Mouse (Mus musculus) MEL-GATA-1-ER (cell line): ENCODE results near the gene Mrgprf.

Source experiments
- DNase-seq: peaks from one replicate; pipeline ENCODE4 v3.0.0-alpha.2; 2012; ENCODE audit warnings: low read depth; ENCODE audit errors: extremely low read depth

The Mrgprf gene

DNA sequence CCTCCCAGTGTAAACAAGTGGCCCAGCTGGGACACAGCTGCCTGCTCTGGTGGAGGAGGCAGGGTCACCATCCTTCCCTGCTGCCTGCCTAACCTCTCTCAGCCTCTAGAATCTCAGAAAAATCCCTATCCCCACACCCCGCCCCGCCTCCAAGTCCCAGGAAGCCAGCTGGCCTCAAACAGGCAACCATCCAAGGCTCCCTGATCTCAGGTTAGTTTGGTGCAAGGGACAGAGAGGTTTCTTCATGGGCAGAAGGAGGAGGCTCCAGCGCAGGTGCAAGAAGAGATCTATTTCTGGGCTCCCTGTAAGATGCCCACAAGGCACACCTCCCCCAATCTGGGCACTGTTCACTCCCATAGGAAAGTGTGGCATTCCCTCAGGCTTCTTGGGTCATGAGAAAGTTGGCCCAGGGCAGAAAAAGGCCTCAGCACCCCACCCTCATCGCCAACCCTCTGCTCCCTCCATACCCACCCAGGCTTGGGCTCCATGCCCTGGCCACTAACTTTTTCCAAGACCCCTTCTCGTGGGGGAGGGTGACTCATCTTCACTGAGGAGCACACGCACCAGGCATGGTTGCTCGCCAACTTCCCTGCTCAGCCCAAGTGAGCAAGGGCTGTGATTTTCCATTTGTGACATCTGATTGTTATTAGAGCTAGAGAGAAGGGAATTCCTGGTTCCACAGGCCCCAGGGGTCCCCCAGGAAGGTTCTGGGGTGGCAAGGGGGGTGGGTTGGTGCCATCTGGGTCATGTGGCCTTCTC lies 887 bp upstream of the Mrgprf start:
- no peak for DNase-seq

DNA sequence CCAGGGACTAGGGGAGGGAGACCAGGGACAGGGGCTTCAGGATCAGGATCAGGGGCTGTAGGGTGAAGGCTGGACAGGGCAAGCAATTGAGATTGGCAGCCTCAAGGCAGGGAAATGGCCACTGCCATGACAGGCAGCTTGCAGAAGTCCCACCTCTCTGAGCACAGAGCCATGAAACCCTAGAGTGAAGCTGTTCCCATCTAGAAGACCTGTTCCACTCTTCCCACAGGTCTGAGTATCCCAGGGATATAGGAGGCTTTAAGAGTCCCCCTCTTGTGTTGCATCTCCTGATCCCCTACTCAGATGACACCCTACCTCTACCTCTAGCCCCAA lies 346 bp downstream of the Mrgprf start:
- DNase-seq, result no peak

DNA sequence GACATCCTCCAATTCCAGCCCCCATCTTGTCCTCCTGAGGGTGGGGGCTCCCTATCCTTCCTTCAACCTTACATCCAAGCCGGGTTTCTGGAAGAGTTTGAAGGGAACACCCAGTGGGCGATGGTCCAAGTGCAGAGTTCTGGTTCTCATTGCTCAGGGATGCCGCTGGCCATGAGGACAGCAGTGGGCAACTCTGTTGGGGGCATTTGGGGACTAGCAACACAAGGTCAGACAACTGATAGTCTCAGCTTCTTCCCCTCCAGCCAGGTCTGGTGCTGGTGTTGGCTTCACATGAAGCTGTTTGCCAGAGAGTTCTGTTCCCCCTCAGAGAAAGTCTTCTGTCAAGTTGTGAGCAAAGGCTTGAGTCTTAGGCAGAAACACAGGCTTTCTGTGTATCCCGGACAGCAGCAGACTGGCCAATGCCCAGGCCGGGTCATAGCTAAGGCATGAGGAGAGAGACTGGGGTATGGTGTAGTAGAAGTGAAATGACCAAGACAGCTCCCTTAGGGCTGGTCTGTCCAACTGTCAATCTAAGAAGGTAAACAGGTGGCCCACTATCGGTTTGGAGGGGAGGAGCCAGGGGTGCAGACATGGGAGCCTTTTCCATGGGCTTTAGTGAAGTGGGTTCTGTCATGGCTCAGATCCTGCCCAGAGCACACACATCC lies 845 bp downstream of the Mrgprf start:
- no peak for DNase-seq

DNA sequence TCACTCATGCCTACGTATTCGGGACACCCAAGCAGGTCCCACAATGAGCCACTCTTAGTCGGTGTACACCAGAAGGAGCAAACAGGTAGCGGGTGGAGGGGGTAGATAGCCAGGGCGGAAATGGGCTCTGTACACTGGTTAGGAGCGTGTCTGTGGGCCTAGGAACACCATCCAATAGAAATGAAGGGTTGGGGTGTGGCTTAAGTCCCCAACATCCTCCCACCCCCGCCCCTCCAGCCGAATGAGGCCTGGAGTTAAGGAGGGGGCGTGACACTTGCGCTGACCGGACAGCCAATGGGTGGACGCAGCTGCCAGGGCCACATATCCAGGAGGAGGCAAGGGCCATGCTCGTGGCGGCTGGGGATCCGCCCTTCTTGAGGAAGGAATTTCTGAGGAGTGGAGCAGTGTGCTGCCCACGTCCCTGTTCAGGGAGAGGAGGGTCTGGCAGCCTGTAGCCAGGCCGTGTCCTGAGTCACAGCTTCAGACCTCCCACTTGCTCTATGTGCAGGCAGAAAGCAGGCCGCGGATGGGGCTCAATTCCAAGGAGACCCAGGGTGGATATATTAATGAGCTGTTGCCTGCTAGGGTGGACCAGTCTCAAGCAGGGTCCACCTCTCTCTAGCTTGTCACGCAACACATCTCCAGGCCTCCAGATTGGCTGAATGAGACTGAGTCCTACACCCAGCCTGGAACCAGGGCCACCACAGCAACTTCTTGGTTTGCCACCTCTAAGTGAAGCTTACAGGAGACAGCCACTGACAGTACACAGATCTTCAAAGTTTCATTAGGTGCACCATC lies 2.1 kb downstream of the Mrgprf start:
- no peak for DNase-seq

DNA sequence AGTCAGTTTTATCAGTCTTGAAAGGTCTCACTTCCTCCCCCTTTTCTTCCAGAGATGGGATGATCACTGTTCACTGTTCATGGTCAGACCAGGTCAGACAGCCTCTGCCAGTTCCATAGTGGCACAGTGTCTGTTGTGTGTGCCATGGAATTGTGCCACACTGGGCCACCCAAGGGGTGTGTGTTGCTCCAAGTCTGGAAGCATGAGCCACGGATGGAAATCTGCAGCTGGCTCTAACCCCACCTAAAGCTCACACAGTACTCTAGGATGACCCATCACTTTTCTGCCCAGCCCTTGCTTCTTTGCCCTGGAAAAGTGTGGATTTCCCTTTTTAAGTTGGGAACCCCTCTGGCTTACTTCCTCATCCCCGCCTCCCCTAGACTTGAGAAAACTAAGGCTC lies 3.5 kb downstream of the Mrgprf start:
- DNase-seq, result no peak

DNA sequence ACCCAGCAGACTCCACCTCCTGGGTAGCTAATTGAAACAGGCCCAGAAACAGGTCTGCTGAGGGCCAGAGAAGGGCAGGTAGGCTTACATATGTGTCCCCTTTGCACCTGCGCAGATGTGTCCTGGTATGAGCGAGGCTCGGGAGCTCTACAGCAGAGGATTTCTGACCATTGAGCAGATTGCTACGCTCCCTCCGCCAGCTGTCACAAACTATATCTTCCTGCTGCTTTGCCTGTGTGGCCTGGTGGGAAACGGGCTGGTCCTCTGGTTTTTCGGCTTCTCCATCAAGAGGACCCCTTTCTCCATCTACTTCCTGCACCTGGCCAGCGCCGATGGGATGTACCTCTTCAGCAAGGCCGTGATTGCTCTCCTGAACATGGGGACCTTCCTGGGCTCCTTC lies 7.0 kb downstream of the Mrgprf start:
- no peak for DNase-seq

DNA sequence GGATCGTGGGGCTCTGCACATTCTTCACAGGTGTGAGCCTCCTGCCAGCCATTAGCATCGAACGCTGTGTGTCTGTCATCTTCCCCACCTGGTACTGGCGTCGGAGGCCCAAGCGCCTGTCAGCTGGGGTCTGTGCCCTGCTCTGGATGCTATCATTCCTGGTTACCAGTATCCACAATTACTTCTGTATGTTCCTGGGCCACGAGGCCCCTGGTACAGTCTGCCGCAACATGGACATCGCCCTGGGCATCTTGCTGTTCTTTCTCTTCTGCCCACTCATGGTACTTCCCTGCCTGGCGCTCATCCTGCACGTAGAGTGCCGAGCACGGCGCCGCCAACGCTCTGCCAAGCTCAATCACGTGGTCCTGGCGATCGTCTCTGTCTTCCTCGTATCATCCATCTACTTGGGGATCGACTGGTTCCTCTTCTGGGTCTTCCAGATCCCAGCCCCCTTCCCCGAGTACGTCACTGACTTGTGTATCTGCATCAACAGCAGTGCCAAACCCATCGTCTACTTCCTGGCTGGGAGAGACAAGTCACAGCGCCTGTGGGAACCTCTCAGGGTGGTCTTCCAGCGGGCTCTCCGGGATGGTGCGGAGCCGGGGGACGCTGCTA lies 7.5 kb downstream of the Mrgprf start:
- no peak for DNase-seq

DNA sequence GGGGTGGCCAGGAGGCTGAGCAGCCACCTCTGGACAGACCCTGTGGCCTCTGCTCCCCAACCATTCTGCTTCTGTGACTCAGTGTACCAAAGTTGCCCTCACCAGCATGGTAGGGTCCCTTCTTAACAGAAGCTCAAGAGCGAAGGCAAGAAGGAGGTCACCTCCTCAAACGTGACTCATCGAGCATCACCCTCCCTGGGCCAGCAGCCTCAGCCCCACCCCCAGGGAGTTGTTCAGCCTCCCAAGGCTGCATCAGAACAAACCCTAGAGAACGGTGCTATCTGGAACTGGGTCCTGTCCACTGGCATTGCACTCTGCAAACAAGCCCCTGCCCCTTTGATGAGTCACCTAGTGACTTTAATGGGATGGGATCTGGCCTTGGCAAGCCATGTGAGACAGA lies 8.2 kb downstream of the Mrgprf start:
- DNase-seq, result no peak

DNA sequence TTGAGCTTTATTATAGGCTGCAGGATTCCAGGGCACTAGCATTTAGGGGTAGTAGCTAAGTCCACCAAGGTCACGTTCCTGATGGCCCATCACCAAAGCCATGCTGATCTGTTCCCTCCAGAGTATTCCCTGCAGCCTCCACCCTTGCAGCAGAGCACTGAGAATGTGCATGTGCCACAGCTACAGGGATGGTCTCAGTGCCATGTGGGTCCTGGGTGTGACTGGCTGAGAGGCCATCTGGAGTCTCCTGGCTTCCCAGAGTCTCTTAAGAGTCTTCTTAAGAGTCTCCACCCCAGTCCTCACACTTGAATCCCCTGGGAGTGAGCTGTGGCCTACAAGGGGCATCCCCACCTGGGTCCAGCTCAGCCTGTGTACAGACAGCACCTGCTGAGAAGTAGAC lies 9.2 kb downstream of the Mrgprf start:
- no peak for DNase-seq

DNA sequence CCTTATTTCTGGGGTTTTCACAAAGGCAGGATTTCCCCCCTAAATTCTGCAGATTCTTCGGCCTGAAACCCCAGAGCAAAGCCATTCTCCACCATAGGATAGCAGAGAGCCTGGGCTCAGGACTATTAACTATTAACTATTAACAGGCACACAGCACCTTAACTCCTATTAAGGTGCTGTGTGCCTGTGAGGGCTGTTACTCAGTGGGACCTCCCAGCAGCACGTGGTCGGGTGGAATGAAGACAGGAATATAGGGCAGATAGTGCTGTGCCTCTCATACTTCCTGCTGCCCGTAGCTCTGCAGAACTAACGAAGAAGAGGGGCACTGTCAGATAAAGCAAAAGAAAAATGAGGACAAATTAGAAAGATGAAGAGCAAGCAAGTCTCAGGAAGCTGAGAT lies 9.9 kb downstream of the Mrgprf start:
- no peak for DNase-seq

DNA sequence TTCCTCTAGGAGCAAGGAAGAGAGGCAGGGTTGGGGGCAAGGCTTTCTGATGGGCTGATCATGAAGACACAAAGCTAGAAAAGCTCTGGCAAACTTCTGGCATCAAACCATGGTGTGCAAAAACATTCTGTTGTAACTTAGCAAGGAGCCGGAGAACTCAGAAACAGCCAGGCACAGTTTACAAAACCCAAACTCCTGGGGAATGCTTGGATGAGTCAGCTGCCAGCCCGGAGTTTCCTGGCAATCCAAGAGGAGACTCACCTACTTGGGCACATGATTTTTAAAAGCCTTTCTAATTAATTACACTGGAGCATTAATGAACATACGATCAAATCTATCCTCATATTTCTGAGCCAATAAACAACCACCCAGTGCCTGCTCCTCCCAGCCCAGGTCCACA lies 11.5 kb downstream of the Mrgprf start:
- no peak for DNase-seq

DNA sequence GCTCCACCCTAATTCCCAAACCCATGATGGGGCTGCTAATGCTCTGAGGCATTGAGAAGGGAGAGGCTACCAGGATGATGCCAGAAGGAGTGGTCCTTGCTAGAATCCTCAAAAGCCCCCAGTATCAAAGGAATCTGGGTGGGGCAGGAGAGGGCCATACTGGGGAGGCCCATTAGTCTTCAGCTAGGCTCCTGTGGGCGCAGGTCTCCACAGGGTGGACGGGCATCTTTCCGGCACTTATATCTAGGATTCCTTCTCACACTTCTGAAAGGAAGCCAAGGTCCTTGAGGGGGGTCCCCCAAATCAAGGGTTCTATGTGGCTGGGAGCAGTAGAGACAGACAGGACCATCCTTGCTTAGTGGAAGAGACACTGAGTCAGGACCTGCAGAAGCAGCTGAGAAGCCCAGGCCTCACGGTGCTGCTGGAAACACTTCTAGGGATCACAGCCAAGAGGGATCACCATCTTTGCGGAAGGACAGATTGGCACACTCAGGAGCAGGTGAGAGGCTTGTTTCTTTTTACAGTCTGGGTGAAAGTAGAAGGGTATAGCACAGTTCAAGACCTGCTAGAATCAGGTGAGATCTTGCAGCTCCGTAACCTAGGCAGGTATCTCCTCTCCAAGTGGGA lies 14.3 kb downstream of the Mrgprf start, which contains the start of gene Mrgprd:
Gene Mrgprd (plus strand): TSS at position 51 of the 627 bp plus-strand sequence.
- DNase-seq, result no peak

DNA sequence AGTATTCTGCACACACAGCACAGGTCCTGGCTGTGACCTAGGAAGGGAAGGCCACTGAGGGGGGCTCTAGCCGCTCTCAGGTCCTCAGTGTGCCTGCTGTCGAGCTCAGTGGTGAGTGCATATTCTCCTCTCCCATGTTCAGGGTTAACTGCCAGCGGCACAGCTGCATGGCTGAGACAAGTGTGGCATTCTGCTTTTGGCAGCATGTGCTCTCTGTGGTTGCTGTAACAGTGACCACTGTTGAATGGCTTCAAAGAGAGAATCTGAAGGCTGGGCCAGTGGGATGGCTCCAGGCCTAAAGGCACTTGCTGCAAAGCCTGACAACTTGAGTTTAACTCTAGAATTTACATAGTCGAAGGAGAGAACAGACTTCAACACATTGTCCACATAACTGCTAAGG lies 16.9 kb downstream of the Mrgprf start:
- no peak for DNase-seq

DNA sequence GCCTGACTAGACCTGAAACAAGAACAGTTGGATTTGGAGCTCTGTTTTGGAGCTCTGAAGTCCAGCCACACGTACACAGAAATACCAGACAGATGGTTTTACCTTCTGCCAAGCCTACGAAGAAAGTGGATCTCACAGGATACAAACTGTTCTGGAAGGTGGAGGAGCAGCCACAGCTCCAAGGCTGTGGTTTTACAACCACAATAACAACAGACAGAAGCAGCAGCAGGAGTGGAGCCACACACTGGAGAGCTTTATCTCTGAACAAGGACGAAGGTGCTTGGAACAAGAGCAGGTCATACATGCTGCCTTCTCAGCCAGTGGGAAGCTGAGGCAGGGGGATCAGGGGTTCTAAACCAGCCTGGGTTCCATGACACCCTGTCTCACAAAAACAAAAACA lies 18.9 kb downstream of the Mrgprf start:
- DNase-seq, result no peak

DNA sequence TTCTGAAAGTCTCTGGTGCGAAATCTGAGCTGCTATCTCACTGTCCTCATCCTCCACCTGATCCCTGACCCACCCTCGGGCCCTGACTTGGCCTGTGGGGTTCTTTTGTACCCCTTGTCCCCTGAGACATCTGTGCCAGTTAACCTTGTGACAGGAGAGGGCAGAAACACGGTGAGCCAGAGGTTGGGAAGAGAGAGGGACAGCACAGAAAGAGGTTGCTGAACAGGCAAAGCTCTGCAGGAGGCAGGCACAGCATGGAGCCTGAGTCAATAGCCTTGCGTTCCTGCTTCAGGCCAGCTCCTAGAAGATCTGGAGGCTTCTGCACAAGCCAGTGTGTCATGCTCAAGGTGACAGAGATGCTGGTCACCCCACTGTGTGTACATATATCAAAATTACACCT lies 23.0 kb downstream of the Mrgprf start:
- DNase-seq, result no peak

DNA sequence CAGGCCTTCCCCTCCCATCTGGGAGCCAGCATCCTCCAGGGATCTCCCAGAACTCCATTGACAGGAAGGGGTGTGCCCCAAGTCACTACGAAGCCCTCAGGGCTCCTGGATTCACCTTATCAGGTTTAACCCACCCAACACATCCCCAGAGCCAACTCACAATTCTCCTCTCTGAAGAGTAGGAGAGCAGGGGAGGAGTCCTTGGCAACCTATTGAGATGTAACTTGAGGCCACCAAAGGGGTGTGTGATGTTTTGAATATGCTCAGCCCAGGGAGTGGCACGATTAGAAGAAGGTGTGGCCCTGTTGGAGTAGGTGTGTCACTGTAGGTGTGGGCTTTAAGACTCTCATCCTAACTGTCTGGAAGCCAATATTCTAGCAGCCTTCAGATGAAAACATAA lies 25.1 kb downstream of the Mrgprf start:
- no peak for DNase-seq

DNA sequence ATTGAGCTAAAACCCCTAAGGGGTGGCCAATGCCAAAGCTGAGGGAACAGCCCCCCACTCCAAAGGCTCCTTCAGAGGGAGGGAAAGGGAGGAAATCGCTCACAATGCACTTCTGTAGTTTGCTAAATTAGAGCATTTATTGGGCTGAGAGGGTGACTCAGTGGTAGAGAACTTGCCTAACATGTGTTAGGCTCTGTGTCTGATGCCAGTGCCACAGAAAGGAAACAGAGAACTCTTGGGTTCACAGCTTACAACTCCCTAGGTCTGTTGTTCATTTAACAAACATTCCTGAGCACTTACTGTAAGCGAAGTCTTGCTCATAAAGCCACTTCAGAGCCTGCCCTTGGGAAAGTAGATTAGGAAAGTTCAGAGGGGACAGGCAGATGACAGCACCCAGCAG lies 29.4 kb downstream of the Mrgprf start:
- DNase-seq, result no peak

DNA sequence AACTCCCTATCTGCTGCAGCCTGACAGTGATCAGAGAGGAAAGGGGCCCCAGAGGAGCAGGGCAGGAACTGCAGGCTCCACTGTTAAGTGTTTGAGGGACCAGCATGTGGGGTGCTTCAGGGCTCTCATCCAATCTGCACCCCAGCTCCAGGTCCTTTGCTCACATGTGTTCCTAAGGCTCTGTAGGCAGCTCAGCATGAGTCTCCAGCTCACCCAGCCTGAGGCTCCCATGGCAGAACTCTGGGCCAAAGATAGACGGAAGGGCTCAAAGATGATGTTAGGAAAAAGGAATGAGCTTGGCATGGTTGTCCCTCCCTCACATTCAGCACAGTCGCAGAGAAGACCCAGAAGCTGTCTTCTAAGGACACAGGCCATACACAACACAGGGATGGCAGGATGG lies 30.0 kb downstream of the Mrgprf start:
- no peak for DNase-seq

DNA sequence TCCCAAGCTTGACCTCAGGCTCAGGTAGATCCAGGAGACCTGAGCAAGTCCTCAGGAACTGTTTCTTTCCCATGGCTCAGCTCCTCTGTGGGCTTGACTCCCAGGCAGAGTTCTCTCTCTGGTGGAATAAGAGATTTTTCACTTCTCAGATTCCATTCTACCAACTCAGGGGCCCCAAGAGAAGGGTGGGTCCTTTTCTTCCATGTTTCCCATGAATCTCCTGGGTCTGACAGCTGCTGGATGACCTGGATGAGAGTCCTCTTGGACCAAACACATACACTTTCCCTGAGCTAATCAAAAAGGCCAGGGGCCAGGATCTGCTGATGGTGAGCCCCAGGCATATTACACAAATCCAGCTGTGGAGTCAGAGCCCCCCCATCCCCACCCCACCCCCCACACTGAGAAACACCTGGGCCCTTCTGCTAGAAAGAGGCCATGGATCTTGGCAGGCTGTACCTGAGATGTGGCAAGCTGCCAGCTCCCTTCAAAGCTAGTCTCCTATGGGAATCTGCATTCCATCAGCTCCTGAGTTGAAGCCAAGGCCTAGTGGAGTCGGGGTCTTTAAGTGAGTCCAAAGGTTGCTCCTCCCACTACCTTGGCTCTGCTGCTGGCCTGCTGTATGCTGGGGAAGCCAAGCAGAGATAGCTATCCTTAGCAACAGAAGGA lies 31.9 kb downstream of the Mrgprf start:
- no peak for DNase-seq

DNA sequence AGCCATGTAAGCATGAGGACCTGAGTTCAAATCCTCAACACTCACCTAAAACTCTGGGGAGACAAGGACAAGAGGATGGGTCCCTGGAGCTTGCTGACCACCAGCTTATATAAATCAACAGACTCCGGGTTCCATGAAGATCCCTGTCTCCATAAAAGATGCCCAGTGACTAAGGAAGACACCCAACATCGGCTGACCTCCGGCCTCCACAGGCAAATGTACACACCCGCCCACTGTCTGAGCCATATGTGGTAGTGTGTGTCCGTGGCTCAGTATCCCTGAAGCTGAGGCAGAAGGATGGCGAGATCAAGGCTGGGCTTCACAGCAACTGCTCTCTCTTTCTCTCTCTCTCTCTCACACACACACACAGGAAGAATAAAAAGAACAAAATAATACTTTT lies 33.3 kb downstream of the Mrgprf start:
- no peak for DNase-seq

DNA sequence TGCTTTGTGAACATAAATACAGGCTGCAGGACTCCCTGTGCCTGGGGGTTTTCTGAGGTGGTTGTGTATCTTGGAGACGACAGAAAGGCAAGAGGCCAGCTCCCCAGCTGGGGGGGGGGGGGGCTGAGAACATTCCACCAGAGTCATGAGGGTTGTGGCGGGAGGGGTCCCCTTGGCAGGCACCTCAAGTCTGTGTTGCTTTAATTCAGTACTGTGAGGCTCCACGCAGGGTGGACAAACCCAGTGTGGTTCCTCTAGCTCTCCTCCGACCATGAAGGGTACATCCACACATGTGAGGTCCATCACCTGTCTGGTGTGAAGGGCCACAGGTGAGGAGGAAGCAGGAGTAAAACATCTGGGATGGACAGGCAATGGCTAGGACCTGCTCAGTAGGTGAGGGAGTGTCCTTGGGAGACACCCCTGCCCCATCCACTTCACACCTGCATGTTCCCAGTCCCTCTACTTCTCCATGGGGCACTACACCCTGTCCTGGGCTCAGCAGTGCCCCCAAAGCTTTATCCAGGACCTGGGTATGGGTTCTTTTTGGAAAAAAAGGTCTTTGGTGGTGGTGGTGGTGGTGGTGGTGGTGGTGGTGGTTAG lies 33.9 kb downstream of the Mrgprf start:
- DNase-seq, result no peak
